Mouse (Mus musculus): ENCODE data around the gene Plekhg1. TPM values are rescaled to one million over a fixed set of nuclear protein-coding genes. Genes with fewer than 3 reads are reported as not detected.

Plekhg1 gene
- 7.6 and 8.0 TPM in 2 replicates for polyA plus RNA-seq (2015; fragmentation: Nextera tagmentation; extraction: Ambion mirVana)

DNA sequence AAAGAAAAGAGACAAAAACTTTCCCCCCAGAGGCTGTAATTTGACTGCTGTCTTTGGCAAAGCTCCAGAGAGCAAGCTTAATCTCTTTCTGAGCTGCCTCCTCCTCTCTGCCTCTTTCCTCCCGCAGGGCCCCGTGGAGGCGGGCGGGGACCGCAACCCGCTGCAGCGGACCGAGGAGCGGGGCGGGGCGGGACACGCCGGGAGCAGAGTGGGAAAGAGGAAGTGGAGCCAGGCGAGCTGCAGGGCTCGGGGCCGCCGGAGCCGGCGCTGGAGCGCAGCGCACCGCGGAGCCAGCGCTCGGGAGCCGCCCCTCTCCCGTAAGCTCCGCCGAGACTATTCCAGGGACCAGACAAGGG is at the start of gene Plekhg1:
TSS of gene Plekhg1 (plus strand) at position 217 of the 356 bp plus-strand sequence.
- peak; percentile 91 for ATAC-seq (replicated peaks; ENCODE audit: insufficient number of reproducible peaks, insufficient read depth, low FRiP score, low read depth)
- peak within 1 kb of the TSS; percentile 75 for H3K9ac ChIP-seq
- peaks cover 6% of the 10 kb centered on the region; the same call in 1 of the 2 replicates for H3K4me1 ChIP-seq (replicated peaks)
- H3K36me3 ChIP-seq, result no peaks in the 10 kb centered on the region
- peak within 1 kb of the TSS; percentile 77 for H3K4me3 ChIP-seq
- H3K27ac ChIP-seq, result peak within 1 kb of the TSS; percentile 87
- H3K9me3 ChIP-seq (replicated peaks), result no peaks in the 10 kb centered on the region
- no peaks in the 10 kb centered on the region for H3K27me3 ChIP-seq
- peak within 1 kb of the TSS; percentile 98 for H3K4me2 ChIP-seq
- WGBS, result 0% methylated on average over 29 of the region's 29 CpGs

DNA sequence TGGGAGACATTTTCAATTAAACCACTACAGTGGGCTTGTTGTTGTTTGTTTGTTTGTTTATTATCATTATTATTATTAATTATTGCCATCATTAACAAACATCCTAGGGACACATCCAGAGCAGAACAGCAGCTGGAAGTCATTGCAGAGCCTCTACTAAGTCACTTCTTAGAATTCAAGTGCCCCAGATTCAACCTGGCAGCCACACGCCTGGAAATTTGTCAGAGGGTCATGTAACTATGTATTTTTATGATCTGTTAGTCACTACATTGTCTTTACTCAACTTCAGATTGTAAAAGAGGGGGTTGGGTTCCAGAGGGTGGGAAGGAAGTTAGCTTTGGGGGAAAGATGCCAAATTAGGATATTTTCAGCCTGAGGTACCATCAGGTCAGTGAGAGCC is 47.4 kb upstream of the Plekhg1 start:
- WGBS, result 75% methylated on average over 1 of the region's 1 CpGs
- H3K4me3 ChIP-seq, result no peak overlapping the region
- H3K27ac ChIP-seq, result no peak overlapping the region
- no peak overlapping the region for H3K9ac ChIP-seq
- H3K27me3 ChIP-seq, result no peaks in the 10 kb centered on the region
- ATAC-seq (replicated peaks; ENCODE audit: insufficient number of reproducible peaks, insufficient read depth, low FRiP score, low read depth), result no peak
- H3K4me1 ChIP-seq (replicated peaks), result peaks cover 9% of the 10 kb centered on the region
- no peak overlapping the region for H3K4me2 ChIP-seq
- no peaks in the 10 kb centered on the region for H3K9me3 ChIP-seq (replicated peaks)
- H3K36me3 ChIP-seq, result no peaks in the 10 kb centered on the region

DNA sequence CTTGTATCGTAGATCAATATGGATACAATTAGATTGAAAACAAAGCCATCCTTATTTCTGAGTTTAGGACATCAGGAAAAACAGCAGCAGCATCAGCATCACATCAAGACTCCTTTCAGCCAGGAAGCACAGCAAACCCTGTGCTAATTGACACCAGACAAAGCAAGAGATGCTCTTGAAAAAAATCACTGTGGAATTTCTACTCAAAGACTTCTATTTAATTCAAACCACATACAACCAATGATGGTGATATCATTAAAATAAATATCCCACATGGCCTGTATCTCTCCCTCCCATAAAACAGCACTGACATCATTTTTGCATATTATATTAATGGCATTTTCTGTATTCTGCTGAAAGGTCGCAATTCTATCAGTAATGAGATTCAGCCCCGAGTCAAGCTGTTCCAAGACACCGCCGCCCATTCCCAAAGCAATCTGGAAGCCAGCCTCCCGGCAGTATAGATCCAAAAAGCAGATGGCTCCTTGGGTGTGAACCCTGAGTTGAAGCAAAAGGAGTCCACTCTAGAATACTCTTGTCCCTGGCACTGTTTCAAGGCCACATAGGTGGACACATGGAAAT is 46.4 kb upstream of the Plekhg1 start:
- 69% methylated on average over 6 of the region's 6 CpGs for WGBS
- no peaks in the 10 kb centered on the region for H3K27me3 ChIP-seq
- H3K4me2 ChIP-seq, result no peak overlapping the region
- no peak overlapping the region for H3K4me3 ChIP-seq
- H3K27ac ChIP-seq, result no peak overlapping the region
- no peaks in the 10 kb centered on the region for H3K36me3 ChIP-seq
- peaks cover 9% of the 10 kb centered on the region for H3K4me1 ChIP-seq (replicated peaks)
- H3K9me3 ChIP-seq (replicated peaks), result no peaks in the 10 kb centered on the region
- no peak overlapping the region for H3K9ac ChIP-seq
- ATAC-seq (replicated peaks; ENCODE audit: insufficient number of reproducible peaks, insufficient read depth, low FRiP score, low read depth), result no peak

DNA sequence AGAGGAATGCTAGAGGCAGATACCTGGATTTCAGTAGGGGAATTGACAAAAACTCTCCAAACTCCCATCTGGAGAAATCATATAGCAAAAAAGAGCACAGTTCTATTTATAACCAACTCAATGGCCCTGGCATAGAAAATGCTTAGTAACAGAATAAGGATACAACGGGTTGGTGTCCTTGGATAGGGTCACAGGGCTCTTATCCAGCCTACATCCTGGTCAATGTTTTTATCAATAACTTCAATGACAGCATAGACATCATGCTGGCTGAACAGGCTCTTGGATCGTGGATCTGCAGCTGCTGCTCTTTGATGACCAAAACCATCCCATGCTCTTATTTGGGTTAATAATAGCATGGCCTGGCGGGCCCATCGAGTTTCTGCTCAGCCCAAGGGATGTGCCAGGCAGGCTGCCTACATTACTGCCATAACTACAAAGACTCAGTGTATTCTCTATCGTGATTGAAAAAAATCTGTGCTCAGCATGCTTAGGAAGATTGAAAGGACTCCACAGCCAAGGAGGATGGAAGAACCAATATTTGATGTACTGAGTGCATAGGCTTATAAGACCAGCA is 44.7 kb upstream of the Plekhg1 start:
- Histone ChIP-seq H3K4me2 (no peak overlapping the region), H3K9ac (no peak overlapping the region), H3K27ac (no peak overlapping the region), H3K36me3 (no peaks in the 10 kb centered on the region), H3K27me3 (no peaks in the 10 kb centered on the region), H3K9me3 (replicated peaks) (no peaks in the 10 kb centered on the region), H3K4me1 (replicated peaks) (peaks cover 9% of the 10 kb centered on the region), H3K4me3 (no peak overlapping the region)
- 57% methylated on average over 5 of the region's 5 CpGs for WGBS
- no peak for ATAC-seq (replicated peaks; ENCODE audit: insufficient number of reproducible peaks, insufficient read depth, low FRiP score, low read depth)

DNA sequence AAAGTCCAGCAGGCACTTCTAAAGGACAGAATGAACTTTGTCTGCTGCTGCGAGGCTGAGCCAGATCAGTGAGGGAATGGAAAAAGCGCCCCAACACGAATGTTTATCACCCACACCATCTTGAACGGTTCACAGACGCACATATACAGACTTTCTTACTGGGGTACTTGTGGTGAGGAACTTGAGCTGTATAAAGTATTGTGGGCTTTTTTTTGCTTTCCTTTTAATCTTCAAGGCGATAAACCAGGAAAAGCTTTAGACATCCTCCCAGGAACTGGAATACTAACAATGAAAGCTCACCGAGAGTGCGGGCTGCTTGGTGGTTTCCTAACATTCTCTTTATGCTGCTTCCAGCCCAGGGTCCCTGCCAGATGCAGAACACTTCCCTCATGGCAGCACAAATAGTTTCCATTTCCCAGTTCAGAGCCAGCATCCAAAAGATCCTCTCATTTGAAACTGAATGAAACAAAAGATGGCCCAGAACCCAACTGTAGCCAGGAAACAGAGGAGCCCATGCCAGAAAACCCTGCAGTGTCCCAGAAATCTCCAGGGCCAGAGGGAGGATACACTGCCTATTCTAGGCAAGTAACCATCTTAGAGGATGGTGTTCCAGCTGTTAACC is 43.3 kb upstream of the Plekhg1 start:
- Histone ChIP-seq H3K9ac (no peak overlapping the region), H3K27me3 (no peaks in the 10 kb centered on the region), H3K4me2 (peak overlapping the region; percentile 23), H3K9me3 (replicated peaks) (no peaks in the 10 kb centered on the region), H3K4me1 (replicated peaks) (peaks cover 9% of the 10 kb centered on the region), H3K36me3 (no peaks in the 10 kb centered on the region), H3K27ac (peak overlapping the region; percentile 71), H3K4me3 (no peak overlapping the region)
- ATAC-seq (replicated peaks; ENCODE audit: insufficient number of reproducible peaks, insufficient read depth, low FRiP score, low read depth), result peak; percentile 52
- 29% methylated on average over 8 of the region's 8 CpGs for WGBS

- 73% methylated on average over 5 of the region's 5 CpGs for WGBS
- no peak overlapping the region for H3K4me2 ChIP-seq
- no peak for ATAC-seq (replicated peaks; ENCODE audit: insufficient number of reproducible peaks, insufficient read depth, low FRiP score, low read depth)
- no peaks in the 10 kb centered on the region for H3K27me3 ChIP-seq
- no peak overlapping the region for H3K9ac ChIP-seq
- H3K4me3 ChIP-seq, result no peak overlapping the region
- peak overlapping the region; percentile 71 for H3K27ac ChIP-seq
- H3K9me3 ChIP-seq (replicated peaks), result no peaks in the 10 kb centered on the region
- H3K36me3 ChIP-seq, result no peaks in the 10 kb centered on the region
- peaks cover 9% of the 10 kb centered on the region for H3K4me1 ChIP-seq (replicated peaks)
Measured at GRCm38 (mm10) chr10:3697500-3697899, 42.7 kb upstream of the Plekhg1 start.

DNA sequence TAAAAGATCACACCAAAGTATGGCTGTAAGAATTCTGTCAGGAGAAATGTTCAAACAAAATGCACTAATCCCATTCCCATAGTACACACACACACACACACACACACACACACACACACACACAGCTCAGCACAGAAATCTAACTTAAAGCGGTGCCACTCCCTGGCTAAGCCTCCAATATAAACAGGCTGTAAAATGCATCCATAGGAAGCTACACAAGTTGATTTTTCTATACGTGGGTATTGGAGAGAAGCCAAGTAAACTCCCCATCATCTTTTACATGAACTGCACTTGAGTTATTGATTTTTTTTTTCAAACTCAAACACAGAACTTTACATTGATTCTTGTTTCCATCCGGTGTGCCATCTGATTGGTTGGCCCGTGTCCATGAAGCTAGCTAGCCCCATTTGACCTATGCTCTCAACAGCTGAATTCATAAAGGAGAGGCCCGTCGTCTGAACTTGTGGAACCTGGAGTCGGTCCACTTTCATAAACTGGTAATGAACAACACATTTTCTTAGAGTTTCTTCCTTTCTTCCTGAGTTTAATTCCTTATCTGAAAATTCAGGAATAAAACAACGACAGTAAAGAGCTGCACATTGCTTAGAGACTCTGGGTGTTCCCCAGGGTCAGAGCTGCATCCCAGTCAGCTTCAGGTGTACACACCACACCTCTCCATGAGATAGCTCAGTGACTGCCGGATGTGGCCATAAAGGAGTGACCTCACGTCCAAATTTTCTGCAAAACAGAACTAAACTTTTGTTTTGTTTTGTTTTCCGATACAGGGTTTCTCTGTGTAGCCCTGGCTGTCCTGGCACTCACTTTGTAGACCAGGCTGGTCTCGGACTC is 39.7 kb upstream of the Plekhg1 start:
- 65% methylated on average over 12 of the region's 12 CpGs for WGBS
- Histone ChIP-seq H3K4me3 (no peak overlapping the region), H3K4me1 (replicated peaks) (peaks cover 9% of the 10 kb centered on the region), H3K9me3 (replicated peaks) (no peaks in the 10 kb centered on the region), H3K27ac (no peak overlapping the region), H3K4me2 (no peak overlapping the region), H3K9ac (no peak overlapping the region), H3K36me3 (no peaks in the 10 kb centered on the region), H3K27me3 (no peaks in the 10 kb centered on the region)
- no peak for ATAC-seq (replicated peaks; ENCODE audit: insufficient number of reproducible peaks, insufficient read depth, low FRiP score, low read depth)

- H3K4me1 ChIP-seq (replicated peaks), result no peaks in the 10 kb centered on the region
- H3K9ac ChIP-seq, result no peak overlapping the region
- H3K4me2 ChIP-seq, result no peak overlapping the region
- WGBS, result 65% methylated on average over 4 of the region's 4 CpGs
- H3K9me3 ChIP-seq (replicated peaks), result no peaks in the 10 kb centered on the region
- no peak overlapping the region for H3K4me3 ChIP-seq
- H3K36me3 ChIP-seq, result no peaks in the 10 kb centered on the region
- no peak for ATAC-seq (replicated peaks; ENCODE audit: insufficient number of reproducible peaks, insufficient read depth, low FRiP score, low read depth)
- no peak overlapping the region for H3K27ac ChIP-seq
- no peaks in the 10 kb centered on the region for H3K27me3 ChIP-seq
Measured at GRCm38 (mm10) chr10:3701832-3702231, 38.3 kb upstream of the Plekhg1 start.

DNA sequence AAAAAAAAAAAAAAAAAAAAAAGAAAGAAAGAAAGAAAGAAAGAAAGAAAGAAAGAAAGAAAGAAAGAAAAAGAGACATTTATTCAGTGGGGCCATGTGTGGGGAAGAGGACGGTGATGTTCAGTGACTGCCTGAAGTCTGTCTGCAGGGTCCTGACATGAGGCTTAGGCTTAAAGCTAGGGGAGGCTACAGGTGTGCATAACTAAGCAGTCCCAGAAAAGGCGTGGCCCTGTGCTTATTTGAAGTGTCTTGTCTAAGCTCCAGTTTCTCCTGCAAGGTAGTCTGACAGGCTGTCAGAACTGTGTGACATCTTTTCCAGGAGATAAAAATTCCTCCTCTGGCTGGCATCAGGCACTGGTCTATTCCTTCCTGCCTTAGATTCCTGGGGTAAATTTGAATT is 37.6 kb upstream of the Plekhg1 start:
- Histone ChIP-seq H3K36me3 (no peaks in the 10 kb centered on the region), H3K27me3 (no peaks in the 10 kb centered on the region), H3K9me3 (replicated peaks) (no peaks in the 10 kb centered on the region), H3K4me1 (replicated peaks) (no peaks in the 10 kb centered on the region), H3K27ac (no peak overlapping the region), H3K4me3 (no peak overlapping the region), H3K9ac (no peak overlapping the region), H3K4me2 (no peak overlapping the region)
- no peak for ATAC-seq (replicated peaks; ENCODE audit: insufficient number of reproducible peaks, insufficient read depth, low FRiP score, low read depth)
- 84% methylated on average over 2 of the region's 2 CpGs for WGBS

DNA sequence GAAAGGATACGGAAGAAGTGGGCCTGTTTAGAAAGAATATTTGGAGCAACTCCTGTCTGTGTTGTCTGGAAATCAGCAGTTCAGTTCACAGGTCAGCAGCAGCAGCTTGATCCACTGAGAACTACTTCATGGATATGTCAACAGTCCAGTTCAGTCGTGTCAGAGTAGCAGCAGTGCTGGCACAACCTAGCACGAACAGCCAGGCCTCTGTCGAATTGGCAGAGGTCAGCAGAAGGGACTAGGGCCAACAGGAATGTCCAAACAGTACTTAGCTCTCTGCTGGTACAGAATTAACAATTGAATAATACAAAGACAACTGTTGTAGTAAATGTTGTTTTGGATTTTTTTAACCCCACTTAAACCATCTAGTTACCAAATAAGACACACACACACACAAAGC is 33.9 kb upstream of the Plekhg1 start:
- Histone ChIP-seq H3K27ac (no peak overlapping the region), H3K4me1 (replicated peaks) (no peaks in the 10 kb centered on the region), H3K27me3 (no peaks in the 10 kb centered on the region), H3K36me3 (no peaks in the 10 kb centered on the region), H3K4me3 (no peak overlapping the region), H3K9me3 (replicated peaks) (no peaks in the 10 kb centered on the region), H3K9ac (no peak overlapping the region), H3K4me2 (no peak overlapping the region)
- WGBS, result 44% methylated on average over 4 of the region's 4 CpGs
- ATAC-seq (replicated peaks; ENCODE audit: insufficient number of reproducible peaks, insufficient read depth, low FRiP score, low read depth), result no peak

- 52% methylated on average over 3 of the region's 3 CpGs for WGBS
- no peaks in the 10 kb centered on the region for H3K27me3 ChIP-seq
- no peak overlapping the region for H3K4me3 ChIP-seq
- H3K4me2 ChIP-seq, result no peak overlapping the region
- H3K27ac ChIP-seq, result no peak overlapping the region
- H3K36me3 ChIP-seq, result no peaks in the 10 kb centered on the region
- H3K4me1 ChIP-seq (replicated peaks), result no peaks in the 10 kb centered on the region
- no peaks in the 10 kb centered on the region for H3K9me3 ChIP-seq (replicated peaks)
- H3K9ac ChIP-seq, result no peak overlapping the region
- no peak for ATAC-seq (replicated peaks; ENCODE audit: insufficient number of reproducible peaks, insufficient read depth, low FRiP score, low read depth)
Measured at GRCm38 (mm10) chr10:3710081-3710480, 30.1 kb upstream of the Plekhg1 start.
